Mouse (Mus musculus) heart, embryonic 13.5 days (tissue): ENCODE results near the gene Bach2. TPM values are rescaled to one million over a fixed set of nuclear protein-coding genes. Genes with fewer than 3 reads are reported as not detected.

ENCODE experiments used
- ATAC-seq: fragments of 200-750 bp; cut with Nextera tagmentation; 2 replicates; pipeline ENCODE4 v1.8.0; 2017; ENCODE audit warnings: moderate TSS enrichment; ENCODE audit not compliant: insufficient number of reproducible peaks, low FRiP score, low TSS enrichment; ENCODE audit errors: extremely low read depth
- H3K27ac ChIP-seq: fragments of 300-500 bp; sonication (generic); replicated peaks from 2 replicates; pipeline ENCODE4 v1.5.1; 2015; ENCODE audit warnings: moderate library complexity, mild to moderate bottlenecking, inconsistent platforms
- H3K27me3 ChIP-seq: fragments of 300-500 bp; sonication (generic); replicated peaks from 2 replicates; pipeline ENCODE4 v1.6.1; 2015; ENCODE audit warnings: mild to moderate bottlenecking, inconsistent platforms
- H3K36me3 ChIP-seq: fragments of 300-500 bp; sonication (generic); 2 replicates; pipeline ENCODE4 v1.6.1; 2015; ENCODE audit warnings: mild to moderate bottlenecking, inconsistent platforms
- H3K4me1 ChIP-seq: fragments of 300-500 bp; sonication (generic); 2 replicates; pipeline ENCODE4 v1.6.1; 2015; ENCODE audit warnings: inconsistent platforms
- H3K4me2 ChIP-seq: fragments of 300-500 bp; sonication (generic); 2 replicates; pipeline ENCODE4 v1.6.1; 2015; ENCODE audit warnings: inconsistent platforms, mild to moderate bottlenecking, moderate library complexity
- H3K4me3 ChIP-seq: fragments of 300-500 bp; sonication (generic); 2 replicates; pipeline ENCODE4 v1.5.1; 2015; ENCODE audit warnings: moderate library complexity, mild to moderate bottlenecking, inconsistent platforms
- H3K9ac ChIP-seq: fragments of 300-500 bp; sonication (generic); 2 replicates; pipeline ENCODE4 v1.6.1; 2015; ENCODE audit warnings: inconsistent platforms, mild to moderate bottlenecking, moderate library complexity
- H3K9me3 ChIP-seq: fragments of 300-500 bp; sonication (generic); 2 replicates; pipeline ENCODE4 v1.6.1; 2016; ENCODE audit warnings: inconsistent platforms
- WGBS: fragments of 180-500 bp; shearing (Covaris S2); methylation state at CpG from one replicate; pipeline ENCODE4 v1.1.7; 2015; ENCODE audit warnings: mixed read lengths; 5-methylcytosine and 5-hydroxymethylcytosine counted together
- polyA plus RNA-seq: library from polyadenylated mRNA; unstranded; fragments of >200 nt; fragmentation: Nextera tagmentation; extraction: Ambion mirVana; gene quantifications from 2 replicates; pipeline ENCODE4 v1.2.1, GENCODE M21; 2015

Bach2 gene
- polyA plus RNA-seq, 1 experiment from 2014 or later: 7.0 TPM

GRCm38 (mm10) chr4:32504236-32504635 is 265.6 kb downstream of the Bach2 start:
- H3K9ac ChIP-seq: no peak overlapping the region
- H3K36me3 ChIP-seq: peaks cover 15% of the 10 kb centered on the region
- H3K4me3 ChIP-seq: no peak overlapping the region
- 75% methylated on average over 11 of the region's 11 CpGs for WGBS
- peaks cover 42% of the 10 kb centered on the region for H3K4me1 ChIP-seq
- H3K27ac ChIP-seq: 0 out of 2 replicates have a peak overlapping the region, but pooled peaks have one; percentile 36
- no peaks in the 10 kb centered on the region for H3K27me3 ChIP-seq
- ATAC-seq: no peak
- no peak overlapping the region for H3K4me2 ChIP-seq
- H3K9me3 ChIP-seq: no peaks in the 10 kb centered on the region

- no peak for ATAC-seq
- H3K4me1 ChIP-seq: peaks cover 58% of the 10 kb centered on the region
- H3K4me2 ChIP-seq: no peak overlapping the region
- no peak overlapping the region for H3K4me3 ChIP-seq
- H3K27me3 ChIP-seq: no peaks in the 10 kb centered on the region
- H3K36me3 ChIP-seq: peaks cover 15% of the 10 kb centered on the region
- H3K27ac ChIP-seq: peak overlapping the region; percentile 87
- no peaks in the 10 kb centered on the region for H3K9me3 ChIP-seq
- no peak overlapping the region for H3K9ac ChIP-seq
- WGBS: 74% methylated on average over 7 of the region's 7 CpGs
These were observed 267.8 kb downstream of the Bach2 start for GRCm38 (mm10) chr4:32506306-32506808.

DNA sequence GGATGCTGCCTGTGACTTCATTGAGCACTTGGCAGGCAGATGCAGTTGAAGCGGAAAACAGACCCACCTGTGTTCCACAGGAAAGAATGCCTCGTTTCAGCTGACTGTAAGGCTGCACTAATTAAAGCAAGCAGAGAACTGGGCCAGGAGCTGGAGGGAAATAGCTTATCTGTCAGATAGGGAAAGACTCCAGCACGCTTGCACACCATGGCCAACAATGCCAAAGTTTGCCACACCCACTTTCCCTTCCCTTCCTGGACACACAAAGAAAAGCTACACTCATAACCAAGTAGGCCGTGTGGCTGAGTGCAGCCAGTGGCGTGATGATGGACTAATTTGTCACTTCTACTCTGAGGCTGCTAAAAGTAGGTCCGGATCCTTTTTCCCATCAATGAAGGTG is 268.4 kb downstream of the Bach2 start:
- H3K4me3 ChIP-seq: no peak overlapping the region
- peaks cover 62% of the 10 kb centered on the region for H3K4me1 ChIP-seq
- H3K9ac ChIP-seq: no peak overlapping the region
- peaks cover 12% of the 10 kb centered on the region for H3K36me3 ChIP-seq
- peak overlapping the region; percentile 87 for H3K27ac ChIP-seq
- WGBS: 37% methylated on average over 6 of the region's 6 CpGs
- H3K27me3 ChIP-seq: no peaks in the 10 kb centered on the region
- H3K4me2 ChIP-seq: no peak overlapping the region
- no peak for ATAC-seq
- H3K9me3 ChIP-seq: no peaks in the 10 kb centered on the region

DNA sequence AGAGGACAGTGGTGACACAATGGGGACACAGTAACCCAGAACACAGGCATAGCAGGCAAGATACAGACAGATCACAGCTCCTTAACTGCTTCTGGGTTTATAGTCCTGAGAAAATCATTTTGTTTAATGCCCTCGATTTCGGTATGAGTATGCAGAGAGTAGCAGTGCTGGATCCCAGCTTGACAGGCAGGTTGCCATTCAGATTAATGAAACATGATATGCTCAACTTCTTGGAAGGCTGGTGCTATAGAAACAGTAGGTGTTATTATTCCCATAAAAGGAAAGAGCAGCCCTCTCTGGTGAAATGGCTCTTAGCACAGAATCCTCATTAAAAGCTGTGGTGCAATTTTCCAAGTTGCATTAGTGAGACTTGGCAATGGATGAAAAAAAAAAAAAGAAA is 270.0 kb downstream of the Bach2 start:
- Histone ChIP-seq H3K4me2 (peak overlapping the region; percentile 35; the same call in 1 of the 2 replicates), H3K4me3 (no peak overlapping the region), H3K27me3 (no peaks in the 10 kb centered on the region), H3K9ac (peak overlapping the region; percentile 44), H3K27ac (peak overlapping the region; percentile 87), H3K4me1 (peaks cover 62% of the 10 kb centered on the region), H3K9me3 (no peaks in the 10 kb centered on the region), H3K36me3 (no peaks in the 10 kb centered on the region)
- no peak for ATAC-seq
- 46% methylated on average over 2 of the region's 2 CpGs for WGBS

DNA sequence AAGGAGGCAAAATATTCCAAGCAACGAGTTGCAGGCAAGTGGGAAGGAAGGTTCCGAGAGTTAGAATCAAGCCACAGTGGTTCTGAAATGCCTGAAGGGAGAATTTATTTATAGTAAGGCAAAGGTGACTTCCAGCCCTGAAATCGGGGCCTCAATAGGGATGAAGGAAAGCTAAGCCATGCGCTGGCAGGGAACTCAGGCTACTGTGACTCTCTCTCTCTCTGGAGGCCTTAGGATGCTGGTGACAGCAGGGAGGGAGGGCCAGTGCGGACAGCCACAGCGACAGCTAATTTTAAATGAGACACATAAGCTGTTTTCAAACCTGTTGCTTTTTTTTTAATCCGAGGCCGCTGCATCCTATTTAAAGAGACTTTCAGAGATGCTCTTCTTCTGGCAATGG is 270.4 kb downstream of the Bach2 start:
- Histone ChIP-seq H3K9me3 (no peaks in the 10 kb centered on the region), H3K36me3 (no peaks in the 10 kb centered on the region), H3K4me3 (no peak overlapping the region), H3K27me3 (no peaks in the 10 kb centered on the region), H3K4me2 (peak overlapping the region; percentile 35; the same call in 1 of the 2 replicates), H3K27ac (peak overlapping the region; percentile 87), H3K9ac (peak overlapping the region; percentile 44; the same call in 1 of the 2 replicates), H3K4me1 (peaks cover 59% of the 10 kb centered on the region)
- 30% methylated on average over 8 of the region's 8 CpGs for WGBS
- ATAC-seq: no peak

- H3K36me3 ChIP-seq: no peaks in the 10 kb centered on the region
These were observed 271.4 kb downstream of the Bach2 start for GRCm38 (mm10) chr4:32509832-32510612.

DNA sequence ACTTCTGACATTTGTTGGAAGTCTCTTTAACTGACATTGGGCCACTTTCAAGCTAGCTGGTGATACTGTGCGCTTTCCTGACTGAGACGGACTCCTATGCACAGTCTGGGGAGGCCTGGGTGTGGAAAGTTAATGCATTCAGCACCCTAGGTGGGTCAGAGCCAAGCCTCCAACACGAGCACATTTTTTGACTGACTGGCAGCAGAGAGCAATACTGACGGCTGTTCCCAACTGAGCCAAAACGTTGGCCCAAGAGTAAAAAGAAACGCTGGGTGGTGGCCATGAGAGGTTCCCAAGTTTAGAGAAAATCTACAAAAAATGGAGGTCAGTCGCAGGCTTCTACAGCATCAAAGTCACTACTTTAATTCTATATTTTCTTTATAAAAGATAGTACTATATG is 272.3 kb downstream of the Bach2 start:
- H3K4me1 ChIP-seq: peaks cover 52% of the 10 kb centered on the region
- H3K36me3 ChIP-seq: no peaks in the 10 kb centered on the region
- H3K27me3 ChIP-seq: no peaks in the 10 kb centered on the region
- H3K9me3 ChIP-seq: no peaks in the 10 kb centered on the region
- no peak overlapping the region for H3K9ac ChIP-seq
- no peak overlapping the region for H3K4me3 ChIP-seq
- H3K4me2 ChIP-seq: no peak overlapping the region
- no peak for ATAC-seq
- peak overlapping the region; percentile 81 for H3K27ac ChIP-seq
- 75% methylated on average over 7 of the region's 7 CpGs for WGBS

More at GRCm38 (mm10) chr4:32509832-32510612, 271.4 kb downstream of the Bach2 start:
- Histone ChIP-seq H3K4me2 (peak overlapping the region; percentile 33), H3K27me3 (no peaks in the 10 kb centered on the region), H3K9ac (peak overlapping the region; percentile 42; the same call in 1 of the 2 replicates), H3K4me1 (peaks cover 54% of the 10 kb centered on the region), H3K27ac (peak overlapping the region; percentile 81), H3K9me3 (no peaks in the 10 kb centered on the region), H3K4me3 (no peak overlapping the region)
- 32% methylated on average over 9 of the region's 9 CpGs for WGBS
- no peak; the same call in 1 of the 2 replicates for ATAC-seq

GRCm38 (mm10) chr4:32516126-32516525 is 277.5 kb downstream of the Bach2 start:
- Histone ChIP-seq H3K27me3 (no peaks in the 10 kb centered on the region), H3K4me3 (no peak overlapping the region), H3K9me3 (no peaks in the 10 kb centered on the region), H3K4me1 (peaks cover 43% of the 10 kb centered on the region), H3K36me3 (no peaks in the 10 kb centered on the region), H3K4me2 (no peak overlapping the region), H3K9ac (no peak overlapping the region), H3K27ac (no peak overlapping the region)
- ATAC-seq: no peak
- WGBS: 86% methylated on average over 8 of the region's 8 CpGs

DNA sequence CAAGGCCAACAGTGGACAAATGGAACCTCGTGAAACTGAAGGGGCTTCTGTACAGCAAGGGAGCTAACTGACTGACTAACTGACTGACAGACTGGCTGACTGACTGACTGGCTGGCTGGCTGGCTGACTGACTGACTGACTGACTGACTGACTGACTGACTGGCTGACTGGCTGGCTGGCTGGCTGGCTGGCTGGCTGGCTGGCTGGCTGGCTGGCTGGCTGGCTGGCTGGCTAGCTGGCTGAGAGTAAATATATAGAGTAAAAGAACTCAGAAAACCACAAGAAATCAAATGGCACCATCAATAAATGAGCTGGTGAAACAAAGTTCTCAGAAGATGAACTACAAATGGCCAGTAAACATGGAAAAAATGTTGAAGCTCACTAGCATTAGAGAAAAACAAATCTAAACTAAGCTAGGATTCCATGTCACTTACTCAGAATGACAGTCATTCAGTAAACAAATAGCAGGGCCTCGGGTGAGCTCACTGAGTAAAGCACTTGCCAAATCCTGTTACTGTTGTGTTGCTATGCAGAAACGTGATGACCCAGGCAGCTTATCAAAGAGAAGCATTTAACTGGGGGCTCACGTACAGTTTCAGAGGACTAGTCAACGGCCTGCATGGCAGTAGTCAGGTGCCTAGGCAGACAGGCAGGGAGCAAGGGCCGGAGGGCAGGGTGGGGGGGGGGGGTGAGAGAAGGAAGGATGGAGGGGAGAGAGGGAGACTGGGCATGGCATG is 280.4 kb downstream of the Bach2 start:
- H3K4me3 ChIP-seq: no peak overlapping the region
- 35% methylated on average over 6 of the region's 6 CpGs for WGBS
- H3K36me3 ChIP-seq: no peaks in the 10 kb centered on the region
- H3K9ac ChIP-seq: no peak overlapping the region
- no peaks in the 10 kb centered on the region for H3K27me3 ChIP-seq
- peaks cover 65% of the 10 kb centered on the region for H3K4me1 ChIP-seq
- ATAC-seq: no peak
- H3K9me3 ChIP-seq: no peaks in the 10 kb centered on the region
- peak overlapping the region; percentile 62 for H3K27ac ChIP-seq
- no peak overlapping the region for H3K4me2 ChIP-seq

GRCm38 (mm10) chr4:32520628-32521360 is 282.2 kb downstream of the Bach2 start:
- Histone ChIP-seq H3K27ac (peak overlapping the region; percentile 44), H3K4me1 (peaks cover 78% of the 10 kb centered on the region), H3K9ac (no peak overlapping the region), H3K4me3 (no peak overlapping the region), H3K27me3 (no peaks in the 10 kb centered on the region), H3K36me3 (no peaks in the 10 kb centered on the region), H3K9me3 (no peaks in the 10 kb centered on the region), H3K4me2 (peak overlapping the region; percentile 2; the same call in 1 of the 2 replicates)
- no peak for ATAC-seq
- WGBS: 32% methylated on average over 18 of the region's 18 CpGs

GRCm38 (mm10) chr4:32521361-32521740 is 282.7 kb downstream of the Bach2 start:
- no peaks in the 10 kb centered on the region for H3K27me3 ChIP-seq
- no peaks in the 10 kb centered on the region for H3K36me3 ChIP-seq
- 0 out of 2 replicates have a peak overlapping the region, but pooled peaks have one; percentile 30 for H3K9ac ChIP-seq
- no peak overlapping the region for H3K4me3 ChIP-seq
- peak overlapping the region; percentile 44 for H3K27ac ChIP-seq
- 65% methylated on average over 6 of the region's 6 CpGs for WGBS
- ATAC-seq: no peak
- no peak overlapping the region for H3K4me2 ChIP-seq
- peaks cover 80% of the 10 kb centered on the region for H3K4me1 ChIP-seq
- H3K9me3 ChIP-seq: no peaks in the 10 kb centered on the region
